Mouse (Mus musculus) spleen, adult 2 months (tissue): Measurements from ENCODE around the gene Mfsd4b1. TPM values are rescaled to one million over a fixed set of nuclear protein-coding genes. Genes with fewer than 3 reads are reported as not detected.

Source experiments
- DNase-seq, 2 experiments: peaks; one replicate each; pipeline versions ENCODE4 v3.0.0 to v3.0.0-alpha.2; 2012 to 2021; ENCODE audit warnings: low spot score in 2 of 2, low read depth in 1 of 2
- H3K27ac ChIP-seq: fragments of 200-500 bp; 2 replicates; pipeline ENCODE4 v1.5.1; 2012; ENCODE audit warnings: low read length, inconsistent platforms; ENCODE audit not compliant: insufficient read depth
- H3K27me3 ChIP-seq: fragments of 200-500 bp; 2 replicates; pipeline ENCODE4 v1.6.1; 2012; ENCODE audit warnings: mild to moderate bottlenecking, moderate library complexity, low read length, inconsistent platforms; ENCODE audit not compliant: control insufficient read depth, insufficient read depth
- H3K36me3 ChIP-seq: fragments of 200-500 bp; 2 replicates; pipeline ENCODE4 v1.6.1; 2012; ENCODE audit warnings: mild to moderate bottlenecking, low read length, inconsistent platforms; ENCODE audit not compliant: control insufficient read depth, insufficient read depth
- H3K4me1 ChIP-seq: fragments of 200-500 bp; 2 replicates; pipeline ENCODE4 v1.6.1; 2011; ENCODE audit warnings: inconsistent platforms; ENCODE audit not compliant: control insufficient read depth, insufficient read depth, insufficient read length
- H3K4me3 ChIP-seq: fragments of 200-500 bp; 2 replicates; pipeline ENCODE4 v1.5.1; 2011; ENCODE audit warnings: mild to moderate bottlenecking, inconsistent platforms; ENCODE audit not compliant: insufficient read depth, insufficient read length; ENCODE audit errors: extremely low read depth
- CTCF ChIP-seq: fragments of 200-500 bp; IDR thresholded peaks from 2 replicates; pipeline ENCODE4 v1.5.1; 2011; ENCODE audit warnings: mild to moderate bottlenecking, inconsistent platforms; ENCODE audit not compliant: insufficient read depth, insufficient read length, insufficient replicate concordance; ENCODE audit errors: extremely low read depth
- POLR2A ChIP-seq: fragments of 200-500 bp; IDR thresholded peaks from 2 replicates; pipeline ENCODE4 v1.6.1; 2011; ENCODE audit warnings: low read depth, low read length, inconsistent platforms
- WGBS: fragments of 180-500 bp; shearing (Covaris S2); methylation state at CpG from one replicate; pipeline ENCODE4 v1.1.7; 2018; 5-methylcytosine and 5-hydroxymethylcytosine counted together
- polyA plus RNA-seq: library from polyadenylated mRNA; depleted of rRNA; stranded (reverse); fragments of >200 nt; gene quantifications from 2 replicates; pipeline ENCODE4 v1.2.3, GENCODE M21; 2012

Gene Mfsd4b1
- polyA plus RNA-seq, 1 experiment: 0.07 TPM

DNA sequence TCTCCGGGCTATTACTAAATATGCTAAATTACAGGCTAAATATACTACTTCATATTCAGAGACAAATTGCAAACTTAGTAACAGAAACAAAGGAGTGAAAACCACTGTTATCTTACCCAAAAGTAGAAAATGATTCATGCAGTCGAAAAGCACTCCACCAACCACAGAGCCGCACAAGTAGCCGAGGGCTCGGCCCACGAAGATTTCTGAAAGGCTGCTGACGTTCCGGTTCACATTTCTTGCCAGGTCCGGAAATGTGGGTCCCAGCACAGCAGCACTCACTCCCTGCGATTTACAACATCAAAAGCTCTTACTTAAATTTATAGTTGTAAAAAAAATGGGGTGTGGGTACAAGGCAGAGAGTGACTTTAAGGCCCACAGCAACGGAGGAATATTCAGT lies 50.1 kb downstream of the Mfsd4b1 start:
- Histone ChIP-seq H3K27ac (no peak overlapping the region), H3K4me1 (no peaks in the 10 kb centered on the region), H3K36me3 (no peaks in the 10 kb centered on the region), H3K27me3 (no peaks in the 10 kb centered on the region), H3K4me3 (no peak overlapping the region)
- TF ChIP-seq CTCF: no peak
- TF ChIP-seq POLR2A: no peak
- WGBS: 66% methylated on average over 11 of the region's 11 CpGs
- DNase-seq: no peak

- DNase-seq: no peak
- no peaks in the 10 kb centered on the region for H3K4me1 ChIP-seq
- no peak overlapping the region for H3K27ac ChIP-seq
- H3K36me3 ChIP-seq: no peaks in the 10 kb centered on the region
- no peak overlapping the region for H3K4me3 ChIP-seq
- 94% methylated on average over 3 of the region's 3 CpGs for WGBS
- no peaks in the 10 kb centered on the region for H3K27me3 ChIP-seq
- TF ChIP-seq POLR2A: no peak
- TF ChIP-seq CTCF: no peak
Measured at GRCm38 (mm10) chr10:39967512-39967911, 57.6 kb downstream of the Mfsd4b1 start.

DNA sequence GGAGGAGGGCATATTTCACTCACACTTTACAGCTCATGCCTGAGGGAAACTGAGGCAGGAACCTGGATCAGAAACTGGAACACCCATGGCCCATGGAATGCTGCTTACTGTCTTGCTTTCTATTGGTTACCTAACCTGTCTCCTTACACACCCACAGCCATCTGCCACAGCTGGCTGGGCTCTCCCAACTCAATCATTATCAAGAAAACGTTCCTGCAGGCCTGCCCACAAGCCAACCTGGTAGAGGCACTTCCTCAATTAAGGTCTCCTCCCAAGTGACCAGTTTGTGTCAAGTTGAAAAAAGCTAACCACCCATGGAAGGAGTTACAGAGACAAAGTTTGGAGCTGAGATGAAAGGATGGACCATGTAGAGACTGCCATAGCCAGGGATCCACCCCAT lies 63.2 kb downstream of the Mfsd4b1 start:
- Histone ChIP-seq H3K4me1 (peaks cover 2% of the 10 kb centered on the region; the same call in 1 of the 2 replicates), H3K27me3 (no peaks in the 10 kb centered on the region; the same call in 1 of the 2 replicates), H3K36me3 (no peaks in the 10 kb centered on the region), H3K4me3 (no peak overlapping the region), H3K27ac (no peak overlapping the region)
- no peak for TF ChIP-seq POLR2A
- 20% methylated on average over 1 of the region's 1 CpGs for WGBS
- no peak for DNase-seq

DNA sequence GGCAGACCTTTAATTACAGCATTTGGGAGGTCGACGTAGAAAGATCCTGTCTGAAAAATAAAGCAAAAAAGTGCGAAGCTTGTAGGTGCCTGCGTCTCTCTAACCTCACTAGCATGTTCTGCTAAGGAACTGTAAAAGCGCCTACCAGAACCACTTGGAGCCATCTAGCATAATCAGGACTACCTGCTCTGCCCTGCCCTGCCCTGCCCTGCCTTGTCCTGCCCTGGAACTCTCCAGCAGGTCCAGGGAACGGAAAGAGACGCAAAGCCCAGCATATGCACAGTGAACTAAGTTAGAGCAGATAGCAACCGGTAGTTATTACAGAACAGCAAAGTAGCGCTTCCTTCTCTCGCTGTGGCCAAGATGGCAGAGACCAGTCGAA lies 64.6 kb downstream of the Mfsd4b1 start:
- no peak overlapping the region for H3K27ac ChIP-seq
- no peak for DNase-seq
- no peaks in the 10 kb centered on the region for H3K36me3 ChIP-seq
- no peaks in the 10 kb centered on the region; the same call in 1 of the 2 replicates for H3K27me3 ChIP-seq
- WGBS: 48% methylated on average over 11 of the region's 11 CpGs
- no peak overlapping the region for H3K4me3 ChIP-seq
- peaks cover 2% of the 10 kb centered on the region; the same call in 1 of the 2 replicates for H3K4me1 ChIP-seq
- TF ChIP-seq POLR2A (no peak), CTCF (no peak)

- H3K27me3 ChIP-seq: no peaks in the 10 kb centered on the region; the same call in 1 of the 2 replicates
Measured at GRCm38 (mm10) chr10:39959761-39960440, 65.2 kb downstream of the Mfsd4b1 start, which contains the start of gene Mfsd4b3. Mfsd4b3 (minus strand) TSS chr10:39960153.

GRCm38 (mm10) chr10:39958266-39958665 lies 66.8 kb downstream of the Mfsd4b1 start:
- no peak for DNase-seq
- 31% methylated on average over 4 of the region's 4 CpGs for WGBS

More at GRCm38 (mm10) chr10:39959761-39960440, 65.2 kb downstream of the Mfsd4b1 start, which contains the start of gene Mfsd4b3:
- whole genome bisulfite sequencing: under 1% methylated on average over 38 of the region's 38 CpGs
- H3K27ac ChIP-seq: peak within 1 kb of the TSS; percentile 32
- peak; percentile 54; the same call in 1 of the 2 replicates for TF ChIP-seq CTCF
- no peak for TF ChIP-seq POLR2A
- peak; percentile 87 to 92 for DNase-seq
- peaks cover 2% of the 10 kb centered on the region; the same call in 1 of the 2 replicates for H3K4me1 ChIP-seq
- no peaks in the 10 kb centered on the region for H3K36me3 ChIP-seq
- peak within 1 kb of the TSS; percentile 58 for H3K4me3 ChIP-seq

DNA sequence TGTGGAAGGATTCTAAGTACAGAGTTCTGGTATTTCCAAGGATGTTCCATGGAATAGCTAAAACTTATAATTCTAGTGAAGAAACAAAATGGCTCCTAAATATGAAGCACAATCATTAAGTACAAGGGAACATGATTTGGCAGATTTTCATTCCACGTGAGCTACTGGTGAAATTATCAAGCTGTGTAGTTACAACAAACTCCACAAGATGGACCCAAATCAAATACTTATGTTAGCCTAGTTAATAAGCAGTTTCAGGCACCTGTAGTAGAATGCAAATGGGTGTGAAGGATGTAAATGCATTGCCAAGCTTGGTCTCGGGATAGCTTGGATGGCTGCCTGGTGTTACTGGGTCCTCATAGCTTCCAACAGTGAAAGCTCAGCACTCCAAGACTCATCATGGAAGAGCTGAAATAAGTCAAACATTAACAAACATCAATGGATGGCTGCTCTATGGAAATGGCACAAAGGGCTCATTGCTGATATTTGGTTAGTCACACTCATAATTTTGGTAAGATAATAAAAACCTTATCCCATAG lies 68.7 kb downstream of the Mfsd4b1 start:
- 60% methylated on average over 2 of the region's 2 CpGs for WGBS
- H3K27ac ChIP-seq: no peak overlapping the region
- TF ChIP-seq POLR2A (no peak), CTCF (no peak)
- peaks cover 2% of the 10 kb centered on the region; the same call in 1 of the 2 replicates for H3K4me1 ChIP-seq
- H3K36me3 ChIP-seq: no peaks in the 10 kb centered on the region
- no peak for DNase-seq
- no peak overlapping the region for H3K4me3 ChIP-seq
- H3K27me3 ChIP-seq: no peaks in the 10 kb centered on the region; the same call in 1 of the 2 replicates

More at GRCm38 (mm10) chr10:39958266-39958665, 66.8 kb downstream of the Mfsd4b1 start:
- TF ChIP-seq POLR2A (no peak), CTCF (no peak)
- Histone ChIP-seq H3K4me3 (no peak overlapping the region), H3K36me3 (no peaks in the 10 kb centered on the region), H3K27ac (no peak overlapping the region), H3K27me3 (no peaks in the 10 kb centered on the region; the same call in 1 of the 2 replicates), H3K4me1 (peaks cover 2% of the 10 kb centered on the region; the same call in 1 of the 2 replicates)
